Mouse (Mus musculus) ES-E14 (cell line): Measurements from ENCODE around the gene Platr17.

Experiments
- HCFC1 ChIP-seq: IDR thresholded peaks from 2 replicates; pipeline ENCODE4 v1.6.1; 2012; ENCODE audit warnings: low read length, inconsistent platforms, borderline replicate concordance; ENCODE audit not compliant: insufficient read depth
- MAFK ChIP-seq: IDR thresholded peaks from 2 replicates; pipeline ENCODE4 v1.6.1; 2014; ENCODE audit warnings: mild to moderate bottlenecking, low read depth, low read length, inconsistent platforms; ENCODE audit not compliant: insufficient read depth
- ZC3H11A ChIP-seq: IDR thresholded peaks from 2 replicates; pipeline ENCODE4 v1.6.1; 2012; ENCODE audit warnings: low read depth, mild to moderate bottlenecking, inconsistent platforms, low read length, borderline replicate concordance
- ZNF384 ChIP-seq: IDR thresholded peaks from 2 replicates; pipeline ENCODE4 v1.6.1; 2012; ENCODE audit warnings: low read depth, low read length, inconsistent platforms

- TF ChIP-seq MAFK (no peak), ZC3H11A (no peak), HCFC1 (no peak), ZNF384 (no peak)
These were observed 2.4 kb upstream of the Platr17 start for GRCm38 (mm10) chr17:33902491-33902890.
